Mouse (Mus musculus) skeletal muscle tissue, adult 2 months (tissue): ENCODE data around the gene Fam131c.

Source experiments
- DNase-seq: peaks from one replicate; pipeline ENCODE4 v3.0.0-alpha.2; 2012; ENCODE audit warnings: low read depth, low spot score

The Fam131c gene

DNA sequence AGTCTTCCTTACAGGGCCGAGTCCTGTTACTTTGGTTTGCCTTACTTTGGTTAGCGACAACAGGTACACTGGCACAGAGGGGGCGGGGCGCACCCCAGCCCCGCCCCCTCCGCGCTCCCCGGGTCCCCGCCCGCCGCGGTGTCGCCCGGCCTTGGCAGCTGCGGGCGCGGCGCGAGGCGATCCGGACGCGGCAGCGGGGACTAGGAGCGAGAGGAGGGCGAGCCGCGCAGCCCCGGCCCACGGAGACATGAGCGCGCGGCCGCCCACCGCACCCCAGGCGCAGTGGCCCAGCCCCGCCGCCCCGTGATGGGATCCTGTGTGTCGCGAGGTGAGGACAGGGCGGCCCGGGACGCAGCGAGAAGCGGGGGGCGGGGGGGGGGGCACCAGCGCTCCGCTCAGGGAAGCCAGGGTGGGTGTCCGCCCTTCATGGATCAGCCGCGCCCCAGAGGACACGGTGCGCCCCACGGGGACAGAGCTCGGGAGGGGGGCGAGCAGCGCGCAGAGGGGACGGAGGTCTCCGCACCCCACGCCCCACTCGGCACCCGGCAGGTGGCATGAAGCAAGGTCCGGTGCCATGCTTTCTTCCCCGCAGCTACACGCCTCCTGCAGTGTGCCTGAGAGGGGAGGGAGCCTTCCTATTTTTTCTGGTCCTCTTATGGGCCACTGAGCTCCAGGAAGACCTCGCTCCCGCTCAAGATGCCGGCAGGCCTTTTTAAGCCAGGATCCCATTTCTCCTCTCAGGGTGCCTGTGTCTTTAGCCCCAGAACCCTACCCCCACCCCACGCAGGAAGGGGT lies at the start of gene Fam131c:
Fam131c (plus strand) TSS at position 224 of the 795 bp plus-strand sequence.
- DNase-seq = no peak

DNA sequence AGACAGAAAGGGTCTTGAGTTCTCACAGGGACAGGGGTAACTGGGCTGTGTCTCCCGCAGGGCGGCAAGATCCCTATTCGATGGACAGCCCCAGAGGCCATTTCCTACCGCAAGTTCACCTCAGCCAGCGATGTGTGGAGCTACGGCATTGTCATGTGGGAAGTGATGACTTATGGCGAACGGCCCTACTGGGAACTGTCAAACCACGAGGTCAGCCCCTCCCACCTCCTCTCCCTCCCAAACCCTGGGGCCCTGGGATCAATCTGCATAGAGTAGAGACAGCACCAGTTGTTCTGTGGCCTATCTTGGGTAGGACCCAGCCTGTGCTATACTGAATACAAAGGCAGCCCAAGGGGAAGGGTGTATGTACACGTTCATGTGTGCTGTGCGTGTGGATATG lies 45.5 kb upstream of the Fam131c start:
- DNase-seq = no peak

DNA sequence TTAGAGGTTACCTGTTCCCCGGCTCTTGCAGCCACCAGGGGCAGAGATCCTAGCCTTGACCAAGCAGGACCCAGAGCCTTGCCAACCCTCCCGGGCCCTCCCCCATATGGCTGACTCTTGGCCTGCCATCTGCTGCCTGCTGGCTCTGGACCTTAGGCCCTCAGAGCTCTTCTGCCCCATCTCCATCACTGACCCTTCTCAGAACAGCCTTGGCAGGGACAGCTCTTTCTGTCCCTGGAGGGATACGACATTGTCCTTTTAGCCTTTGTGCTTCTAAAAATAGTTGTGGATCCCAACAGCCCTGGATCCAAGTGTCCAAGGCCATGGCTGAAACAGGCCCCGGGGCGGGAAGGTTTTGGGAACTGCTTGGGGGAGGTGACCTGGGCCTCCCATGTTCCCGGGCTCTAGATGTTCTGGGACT lies 43.2 kb upstream of the Fam131c start:
- peak; percentile 16 for DNase-seq

- peak; percentile 16 for DNase-seq
Measured at GRCm38 (mm10) chr4:141325636-141326035, 42.4 kb upstream of the Fam131c start.

GRCm38 (mm10) chr4:141327075-141327474 lies 40.9 kb upstream of the Fam131c start:
- no peak for DNase-seq

DNA sequence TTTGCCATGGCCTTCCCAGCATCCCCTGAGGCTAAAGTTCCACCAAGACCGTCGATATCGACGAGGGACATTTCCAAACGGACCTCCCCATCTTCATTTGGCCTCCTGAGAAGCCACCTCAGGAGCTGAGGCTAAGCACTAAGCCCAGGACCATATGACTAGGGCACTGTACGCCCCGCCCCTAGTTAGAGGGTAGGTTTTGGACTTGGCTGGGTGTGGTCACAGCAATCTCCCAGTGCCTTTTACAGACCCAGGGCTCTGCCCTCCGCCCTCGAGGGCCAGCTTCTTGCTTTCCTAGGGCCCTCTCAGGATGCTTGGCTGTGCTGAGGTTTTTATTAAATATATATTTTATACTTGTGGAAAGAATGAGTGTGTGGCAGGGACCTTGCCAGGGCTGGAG lies 39.3 kb upstream of the Fam131c start:
- no peak for DNase-seq

DNA sequence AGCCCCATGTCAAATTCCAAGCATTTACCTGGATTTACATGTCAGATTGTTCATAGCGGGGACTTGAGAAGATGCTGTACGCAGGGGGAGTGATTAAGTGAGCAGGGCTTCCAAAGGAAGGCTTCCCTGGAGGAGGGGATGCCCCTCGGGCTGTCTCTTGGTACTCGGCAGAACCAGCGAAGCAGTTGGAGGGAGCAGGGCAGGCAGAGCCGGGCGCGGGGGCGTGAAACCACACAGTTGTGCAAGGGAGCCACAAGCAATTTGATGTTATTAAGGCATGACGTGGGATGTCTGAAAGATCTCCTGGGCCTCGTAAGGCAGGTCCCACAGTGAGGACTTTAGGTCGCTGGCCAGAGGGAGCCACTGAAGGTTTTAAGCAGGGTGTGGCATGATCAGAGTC lies 38.1 kb upstream of the Fam131c start:
- no peak for DNase-seq

DNA sequence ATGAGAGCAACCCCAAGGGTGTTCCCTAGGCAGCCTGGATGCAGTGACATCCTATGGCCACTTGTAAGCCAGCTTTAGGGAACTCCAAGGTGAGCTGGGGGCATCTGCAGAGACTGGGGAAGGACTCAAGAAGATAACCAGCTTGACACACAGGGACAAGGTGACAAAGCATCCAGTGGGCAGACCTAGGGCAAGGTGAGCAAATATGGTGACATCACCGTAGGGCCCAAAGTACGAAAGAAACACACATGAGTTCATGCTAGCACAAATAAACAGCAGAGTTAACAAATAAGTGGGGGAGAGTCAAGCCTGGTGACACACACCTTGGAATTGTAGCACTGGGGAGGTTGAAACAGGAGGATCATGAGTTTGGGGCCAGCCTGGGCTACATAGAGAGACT lies 36.6 kb upstream of the Fam131c start:
- DNase-seq = no peak

DNA sequence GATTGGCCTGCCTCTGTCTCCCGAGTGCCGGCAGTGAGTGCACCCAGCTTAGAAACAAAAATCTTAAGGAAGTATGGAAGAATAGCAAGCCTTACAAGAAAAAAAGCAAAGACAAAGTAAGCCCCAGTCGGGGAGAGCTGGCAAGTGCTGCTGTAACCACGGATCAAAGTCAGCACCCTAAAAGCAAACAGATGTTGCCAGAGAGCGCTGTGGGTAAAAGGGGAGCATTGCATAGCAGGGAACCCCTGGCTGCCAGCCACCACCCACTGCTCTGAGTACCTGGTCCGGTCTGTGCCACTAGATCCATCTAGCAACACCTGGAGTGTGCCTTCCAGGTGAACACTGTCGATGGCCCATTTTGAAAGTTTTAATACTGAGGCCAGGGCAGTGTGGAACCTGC lies 35.8 kb upstream of the Fam131c start:
- DNase-seq = no peak

DNA sequence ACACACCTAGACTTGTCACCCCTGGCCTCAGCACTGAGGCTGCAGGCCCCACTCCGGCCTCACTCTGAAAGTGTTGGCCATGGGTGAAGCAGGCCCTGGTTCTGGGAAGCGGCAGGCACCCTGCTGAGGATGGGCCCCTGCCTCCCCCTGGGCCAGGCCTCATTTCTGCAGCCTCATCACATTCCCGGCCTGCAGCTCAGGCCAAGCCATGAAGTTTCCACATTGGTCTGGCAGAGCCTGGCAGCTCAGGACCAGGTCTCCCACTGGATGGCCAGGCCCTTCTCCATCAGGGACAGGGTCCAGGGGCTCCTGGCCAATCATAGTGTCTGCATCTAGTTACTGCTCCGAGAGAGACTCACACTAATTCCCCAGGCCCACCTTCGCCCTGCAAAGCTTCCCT lies 33.3 kb upstream of the Fam131c start:
- DNase-seq = no peak

DNA sequence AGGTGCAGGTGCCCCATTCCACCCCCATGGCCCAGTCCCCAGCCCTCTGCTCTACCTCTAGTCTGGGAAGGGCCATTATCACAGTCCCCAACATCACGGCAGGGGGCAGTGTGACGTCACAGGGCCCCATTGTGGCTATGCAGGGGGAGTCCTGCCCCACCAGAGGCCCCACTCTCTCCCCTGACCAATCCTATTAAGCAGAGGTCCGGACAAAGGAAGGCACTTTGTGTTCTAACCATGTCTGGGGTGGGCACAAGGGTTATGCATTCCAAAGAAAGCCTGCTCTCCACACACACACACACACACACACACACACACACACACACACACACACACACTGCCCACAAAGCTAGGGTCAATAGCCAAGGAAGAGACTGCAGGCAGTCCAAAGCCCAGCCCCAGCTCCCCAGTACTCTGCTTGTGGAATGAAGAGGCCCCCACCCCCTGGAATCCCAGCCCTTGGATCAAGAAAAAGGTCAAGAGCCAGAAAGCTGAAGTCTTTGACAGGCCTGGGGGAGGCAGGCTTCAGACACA lies 32.7 kb upstream of the Fam131c start:
- no peak for DNase-seq

GRCm38 (mm10) chr4:141336196-141336595 lies 31.8 kb upstream of the Fam131c start:
- no peak for DNase-seq

- DNase-seq = no peak
Measured at GRCm38 (mm10) chr4:141337986-141338385, 30.0 kb upstream of the Fam131c start.

DNA sequence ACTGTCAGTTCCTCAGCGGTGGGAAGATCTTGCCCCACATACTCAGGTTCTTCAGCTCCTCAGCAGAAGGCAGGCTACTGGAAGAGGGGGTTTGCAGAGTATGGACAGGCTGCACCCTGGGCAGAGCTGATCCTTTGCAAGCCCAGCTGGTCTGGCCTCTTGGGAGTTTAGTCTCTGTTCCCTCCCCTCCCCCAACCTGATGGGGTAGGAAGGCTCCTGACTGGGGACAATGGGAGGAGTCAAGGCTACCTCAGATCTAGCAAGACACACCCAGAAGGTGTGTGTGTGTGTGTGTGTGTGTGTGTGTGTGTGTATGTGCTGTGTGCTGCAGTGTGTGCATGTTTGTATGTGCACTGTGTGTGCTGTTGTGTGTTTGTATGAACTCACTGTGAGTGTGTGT lies 29.2 kb upstream of the Fam131c start:
- DNase-seq = no peak

DNA sequence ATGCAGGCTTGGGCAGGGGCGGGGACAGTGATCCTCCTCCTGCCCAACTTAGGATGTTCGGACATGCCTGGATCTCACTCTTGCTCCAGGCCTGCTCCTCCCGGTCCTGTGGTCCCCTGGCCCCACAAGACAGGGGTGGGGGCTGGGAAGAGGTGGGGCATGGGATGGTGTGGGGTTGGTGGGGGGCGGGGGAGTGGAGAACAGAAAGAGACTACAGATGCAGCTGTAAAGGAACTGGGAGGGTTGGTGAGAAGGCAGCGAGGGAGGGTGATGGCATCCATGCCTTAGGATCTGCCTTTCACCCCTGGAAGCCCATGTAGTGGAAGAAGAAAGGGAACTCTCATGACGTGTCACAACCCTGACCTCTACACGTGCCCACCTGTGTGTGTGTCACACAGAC lies 26.5 kb upstream of the Fam131c start:
- no peak for DNase-seq

DNA sequence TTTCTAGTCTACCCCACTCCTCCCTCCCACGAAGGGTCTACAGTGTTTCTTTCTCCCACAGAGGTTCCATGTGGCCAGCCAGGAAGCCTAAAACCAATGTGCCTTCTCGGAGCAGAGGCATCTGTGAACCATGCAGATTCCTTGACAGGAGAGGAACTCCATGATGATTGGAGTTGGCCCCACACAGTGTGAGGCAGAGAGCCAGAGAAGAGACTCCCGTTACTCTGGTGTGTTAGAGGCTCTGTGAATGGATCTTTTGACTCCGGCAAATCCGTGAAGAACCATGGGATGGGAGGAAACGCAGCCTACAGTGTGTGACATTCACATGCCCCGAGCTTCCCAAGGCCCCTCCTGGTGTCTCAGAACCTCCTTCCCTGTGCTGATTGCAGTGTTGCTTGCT lies 24.5 kb upstream of the Fam131c start:
- no peak for DNase-seq

DNA sequence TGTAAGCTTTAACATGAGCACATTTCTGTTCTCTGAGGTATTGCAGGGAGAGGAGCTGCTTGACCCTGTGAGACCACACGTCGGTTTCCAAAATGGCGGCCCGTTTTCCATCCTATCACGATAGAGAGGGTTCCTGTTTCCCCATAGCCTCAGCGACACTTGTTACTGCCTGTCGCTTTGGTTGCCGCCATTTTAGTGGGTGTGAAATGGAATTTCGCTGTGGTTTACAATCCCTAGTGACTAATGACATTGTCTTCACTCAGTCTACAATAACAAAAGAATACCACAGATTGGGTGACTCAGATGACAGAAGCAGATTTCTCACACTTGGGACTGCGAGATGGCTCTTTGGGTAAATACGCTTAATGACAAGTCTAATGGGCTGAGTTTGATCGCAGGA lies 22.8 kb upstream of the Fam131c start:
- no peak for DNase-seq

- no peak for DNase-seq
Measured at GRCm38 (mm10) chr4:141347365-141347797, 20.6 kb upstream of the Fam131c start.

DNA sequence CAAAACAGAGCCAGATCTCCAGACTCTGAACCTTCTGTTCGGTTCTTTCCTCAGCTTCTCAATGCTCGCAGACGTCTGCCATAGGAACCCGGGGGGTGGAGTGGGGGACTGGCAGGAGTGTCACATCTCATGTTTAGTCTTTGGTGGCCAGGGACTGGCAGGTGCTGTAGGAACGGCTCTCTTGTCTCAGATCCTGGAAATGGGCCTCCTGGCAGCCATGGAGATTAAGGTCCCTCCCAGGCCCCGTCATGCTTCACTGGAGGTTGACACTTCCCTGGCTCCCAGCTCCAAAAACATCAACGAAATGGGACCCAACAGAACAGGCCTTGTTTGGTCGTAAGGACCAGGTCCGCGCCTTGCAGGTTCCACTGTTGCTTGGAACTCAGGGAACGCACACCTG lies 19.4 kb upstream of the Fam131c start:
- DNase-seq = no peak

GRCm38 (mm10) chr4:141350015-141350414 lies 18.0 kb upstream of the Fam131c start:
- no peak for DNase-seq

- no peak for DNase-seq
Measured at GRCm38 (mm10) chr4:141351972-141352371, 16.0 kb upstream of the Fam131c start.

GRCm38 (mm10) chr4:141352986-141353385 lies 15.0 kb upstream of the Fam131c start:
- no peak for DNase-seq

GRCm38 (mm10) chr4:141353868-141354267 lies 14.2 kb upstream of the Fam131c start:
- no peak for DNase-seq
